Mouse (Mus musculus) midbrain, embryonic 16.5 days (tissue): Measurements from ENCODE around the gene Foxp1. TPM values are rescaled to one million over a fixed set of nuclear protein-coding genes. Genes with fewer than 3 reads are reported as not detected.

Experiments used
- ATAC-seq: fragments of 200-750 bp; cut with Nextera tagmentation; 2 replicates; pipeline ENCODE4 v1.8.0; 2017; ENCODE audit warnings: moderate TSS enrichment
- H3K27ac ChIP-seq: fragments of 300-500 bp; sonication (generic); 2 replicates; pipeline ENCODE4 v1.5.1; 2014; ENCODE audit warnings: mild to moderate bottlenecking, low read length, mixed read lengths
- H3K27me3 ChIP-seq: fragments of 300-500 bp; sonication (generic); 2 replicates; pipeline ENCODE4 v1.6.1; 2014; ENCODE audit warnings: low read depth, low read length, mixed read lengths; ENCODE audit not compliant: control insufficient read depth, insufficient read depth
- H3K36me3 ChIP-seq: fragments of 300-500 bp; sonication (generic); 2 replicates; pipeline ENCODE4 v1.6.1; 2014; ENCODE audit warnings: mild to moderate bottlenecking, low read length, moderate library complexity, mixed read lengths; ENCODE audit not compliant: control insufficient read depth, insufficient read depth
- H3K4me1 ChIP-seq: fragments of 300-500 bp; sonication (generic); 2 replicates; pipeline ENCODE4 v1.6.1; 2014; ENCODE audit warnings: mild to moderate bottlenecking, low read length, mixed read lengths; ENCODE audit not compliant: control insufficient read depth, insufficient read depth
- H3K4me2 ChIP-seq: fragments of 300-500 bp; sonication (generic); 2 replicates; pipeline ENCODE4 v1.6.1; 2014; ENCODE audit warnings: mild to moderate bottlenecking, low read length, mixed read lengths
- H3K4me3 ChIP-seq: fragments of 300-500 bp; sonication (generic); 2 replicates; pipeline ENCODE4 v1.5.1; 2014; ENCODE audit warnings: low read depth, mild to moderate bottlenecking, low read length, moderate library complexity, mixed read lengths
- H3K9ac ChIP-seq: fragments of 300-500 bp; sonication (generic); 2 replicates; pipeline ENCODE4 v1.6.1; 2014; ENCODE audit warnings: low read depth, low read length, mixed read lengths
- H3K9me3 ChIP-seq: fragments of 300-500 bp; sonication (generic); replicated peaks from 2 replicates; pipeline ENCODE4 v1.6.1; 2014; ENCODE audit warnings: mild to moderate bottlenecking, low read length, mixed read lengths; ENCODE audit not compliant: control insufficient read depth, poor library complexity, severe bottlenecking
- WGBS: fragments of 180-500 bp; shearing (Covaris S2); extraction: QIAGEN DNeasy Blood & Tissue Kit; methylation state at CpG from one replicate; pipeline ENCODE4 v1.1.7; 2014; 5-methylcytosine and 5-hydroxymethylcytosine counted together
- polyA plus RNA-seq: library from polyadenylated mRNA; unstranded; fragments of >200 nt; fragmentation: Nextera tagmentation; extraction: Ambion mirVana; gene quantifications from 2 replicates; pipeline ENCODE4 v1.2.1, GENCODE M21; 2015

Gene Foxp1
- polyA plus RNA-seq, 1 experiment from 2014 or later: 79.8 TPM

DNA sequence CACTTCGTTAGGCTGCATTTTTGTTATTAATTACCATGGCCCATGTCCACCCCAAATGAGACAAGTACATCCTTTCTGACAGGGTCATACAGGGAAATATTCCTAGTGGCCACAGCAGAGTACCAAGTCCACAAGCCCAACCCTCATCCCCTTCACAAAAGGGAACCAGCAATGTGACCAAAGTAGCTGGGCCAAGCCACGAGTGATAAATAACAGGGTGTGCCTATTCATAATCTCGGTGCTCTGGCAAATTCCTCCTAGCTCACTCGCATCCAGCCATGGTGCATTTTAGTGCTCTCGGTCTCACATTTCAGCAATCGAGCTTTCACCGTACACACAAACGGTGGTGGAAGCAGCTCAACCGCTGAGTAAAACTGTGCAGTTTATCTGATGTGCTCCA, 119.6 kb downstream of the Foxp1 start:
- no peak for ATAC-seq
- Histone ChIP-seq H3K4me3 (no peak overlapping the region), H3K9ac (no peak overlapping the region), H3K27ac (no peak overlapping the region), H3K4me2 (no peak overlapping the region), H3K4me1 (peaks cover 3% of the 10 kb centered on the region), H3K27me3 (no peaks in the 10 kb centered on the region), H3K36me3 (no peaks in the 10 kb centered on the region), H3K9me3 (no peaks in the 10 kb centered on the region)
- WGBS: 81% methylated on average over 9 of the region's 9 CpGs

- Histone ChIP-seq H3K4me3 (no peak overlapping the region), H3K27ac (no peak overlapping the region), H3K9me3 (no peaks in the 10 kb centered on the region), H3K4me1 (peaks cover 3% of the 10 kb centered on the region), H3K9ac (no peak overlapping the region), H3K4me2 (no peak overlapping the region), H3K27me3 (no peaks in the 10 kb centered on the region), H3K36me3 (no peaks in the 10 kb centered on the region)
- 71% methylated on average over 3 of the region's 3 CpGs for WGBS
- no peak for ATAC-seq
These were observed 120.2 kb downstream of the Foxp1 start for GRCm38 (mm10) chr6:99402370-99402769.

GRCm38 (mm10) chr6:99401801-99402200, 120.7 kb downstream of the Foxp1 start:
- 79% methylated on average over 6 of the region's 6 CpGs for WGBS
- no peaks in the 10 kb centered on the region for H3K36me3 ChIP-seq
- no peak overlapping the region for H3K9ac ChIP-seq
- no peak for ATAC-seq
- H3K27me3 ChIP-seq: no peaks in the 10 kb centered on the region
- no peak overlapping the region for H3K27ac ChIP-seq
- no peak overlapping the region for H3K4me2 ChIP-seq
- peaks cover 3% of the 10 kb centered on the region for H3K4me1 ChIP-seq
- no peak overlapping the region for H3K4me3 ChIP-seq
- no peaks in the 10 kb centered on the region for H3K9me3 ChIP-seq

GRCm38 (mm10) chr6:99401211-99401610, 121.3 kb downstream of the Foxp1 start:
- ATAC-seq: no peak
- peaks cover 3% of the 10 kb centered on the region for H3K4me1 ChIP-seq
- no peaks in the 10 kb centered on the region for H3K9me3 ChIP-seq
- no peak overlapping the region for H3K9ac ChIP-seq
- 46% methylated on average over 2 of the region's 2 CpGs for WGBS
- H3K4me3 ChIP-seq: no peak overlapping the region
- H3K27ac ChIP-seq: no peak overlapping the region
- H3K36me3 ChIP-seq: no peaks in the 10 kb centered on the region
- H3K27me3 ChIP-seq: no peaks in the 10 kb centered on the region
- no peak overlapping the region for H3K4me2 ChIP-seq

DNA sequence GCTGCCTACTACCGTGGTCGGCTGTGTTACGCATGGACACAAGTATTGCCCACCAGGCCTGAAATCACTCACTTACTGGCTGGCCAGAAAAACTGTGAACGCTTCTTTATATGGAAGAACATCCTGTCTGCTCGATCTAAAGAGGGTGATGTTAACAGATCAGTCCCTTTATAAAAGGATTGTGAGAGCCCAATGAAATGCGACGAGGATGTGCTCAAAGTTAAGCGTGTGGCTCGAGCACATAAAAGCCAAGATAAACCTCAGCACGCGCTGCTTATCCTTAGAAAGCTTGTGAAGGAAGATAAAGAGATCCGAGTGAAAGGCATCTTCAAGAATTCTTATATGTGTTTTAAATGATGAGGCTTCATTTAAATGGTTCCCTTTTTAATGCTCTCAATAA, 126.8 kb downstream of the Foxp1 start:
- WGBS: 26% methylated on average over 12 of the region's 12 CpGs
- no peaks in the 10 kb centered on the region for H3K9me3 ChIP-seq
- no peaks in the 10 kb centered on the region for H3K27me3 ChIP-seq
- H3K36me3 ChIP-seq: no peaks in the 10 kb centered on the region
- peaks cover 4% of the 10 kb centered on the region; the same call in 1 of the 2 replicates for H3K4me1 ChIP-seq
- H3K27ac ChIP-seq: no peak overlapping the region
- no peak overlapping the region for H3K4me3 ChIP-seq
- H3K9ac ChIP-seq: no peak overlapping the region
- ATAC-seq: no peak
- H3K4me2 ChIP-seq: no peak overlapping the region

- WGBS: 62% methylated on average over 5 of the region's 5 CpGs
- H3K36me3 ChIP-seq: no peaks in the 10 kb centered on the region
- no peak overlapping the region for H3K4me3 ChIP-seq
- no peaks in the 10 kb centered on the region for H3K9me3 ChIP-seq
- H3K4me1 ChIP-seq: peaks cover 4% of the 10 kb centered on the region; the same call in 1 of the 2 replicates
- no peaks in the 10 kb centered on the region for H3K27me3 ChIP-seq
- no peak overlapping the region for H3K4me2 ChIP-seq
- H3K27ac ChIP-seq: no peak overlapping the region
- no peak for ATAC-seq
- no peak overlapping the region for H3K9ac ChIP-seq
These were observed 127.7 kb downstream of the Foxp1 start for GRCm38 (mm10) chr6:99394801-99395200.

GRCm38 (mm10) chr6:99392484-99392883, 130.0 kb downstream of the Foxp1 start:
- no peaks in the 10 kb centered on the region for H3K27me3 ChIP-seq
- ATAC-seq: no peak
- peaks cover 6% of the 10 kb centered on the region for H3K4me1 ChIP-seq
- H3K4me2 ChIP-seq: no peak overlapping the region
- no peaks in the 10 kb centered on the region for H3K9me3 ChIP-seq
- no peak overlapping the region for H3K27ac ChIP-seq
- no peaks in the 10 kb centered on the region for H3K36me3 ChIP-seq
- H3K9ac ChIP-seq: no peak overlapping the region
- 94% methylated on average over 6 of the region's 6 CpGs for WGBS
- H3K4me3 ChIP-seq: no peak overlapping the region

DNA sequence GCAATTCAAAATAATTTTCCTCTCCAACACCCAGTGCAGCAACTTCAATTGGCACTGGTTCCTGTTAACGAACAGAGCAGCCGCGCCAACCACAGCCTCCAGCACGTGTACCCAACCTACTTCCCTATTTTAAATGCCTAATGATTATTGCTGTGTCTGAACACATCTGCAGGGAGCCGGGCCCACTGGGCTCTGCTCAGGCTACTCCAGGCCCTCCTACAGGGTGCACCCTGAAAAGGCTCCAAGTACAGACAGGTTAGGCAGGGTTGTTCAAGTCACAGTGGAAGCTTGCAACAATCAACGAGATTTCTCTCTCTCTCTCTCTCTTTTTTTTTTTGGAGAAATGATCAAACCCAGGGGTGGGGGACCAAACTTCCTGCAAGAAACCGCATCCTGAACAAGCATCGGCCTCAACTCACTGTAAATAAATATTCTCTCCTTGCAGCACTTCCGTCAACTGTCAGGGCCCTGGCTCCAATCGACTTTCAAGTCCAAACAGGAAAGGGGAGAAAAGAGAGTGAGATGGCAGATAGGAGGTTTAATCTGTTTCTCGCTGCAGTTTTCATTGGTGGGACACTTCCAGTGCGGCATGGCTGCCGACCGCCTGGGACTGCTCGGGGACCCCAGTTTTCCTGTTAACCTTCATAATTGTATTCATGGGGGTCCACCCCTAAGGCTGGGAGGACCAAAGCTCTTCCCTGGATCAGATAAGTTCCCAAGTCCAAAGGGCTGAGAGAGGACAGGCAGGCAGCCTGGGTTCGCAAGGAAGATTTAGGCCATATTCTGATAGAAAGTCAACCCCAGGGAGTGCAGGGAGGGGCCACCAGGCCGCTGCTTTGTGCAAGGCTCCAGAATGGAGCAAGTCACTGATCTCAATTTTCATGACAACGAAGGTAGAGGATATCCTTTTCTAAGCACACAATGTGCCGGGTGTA, 133.5 kb downstream of the Foxp1 start:
- peaks cover 2% of the 10 kb centered on the region; the same call in 1 of the 2 replicates for H3K4me1 ChIP-seq
- no peak overlapping the region for H3K27ac ChIP-seq
- no peaks in the 10 kb centered on the region for H3K36me3 ChIP-seq
- no peak overlapping the region for H3K9ac ChIP-seq
- no peak for ATAC-seq
- no peaks in the 10 kb centered on the region for H3K27me3 ChIP-seq
- WGBS: 75% methylated on average over 19 of the region's 19 CpGs
- H3K9me3 ChIP-seq: no peaks in the 10 kb centered on the region
- no peak overlapping the region for H3K4me2 ChIP-seq
- H3K4me3 ChIP-seq: no peak overlapping the region

DNA sequence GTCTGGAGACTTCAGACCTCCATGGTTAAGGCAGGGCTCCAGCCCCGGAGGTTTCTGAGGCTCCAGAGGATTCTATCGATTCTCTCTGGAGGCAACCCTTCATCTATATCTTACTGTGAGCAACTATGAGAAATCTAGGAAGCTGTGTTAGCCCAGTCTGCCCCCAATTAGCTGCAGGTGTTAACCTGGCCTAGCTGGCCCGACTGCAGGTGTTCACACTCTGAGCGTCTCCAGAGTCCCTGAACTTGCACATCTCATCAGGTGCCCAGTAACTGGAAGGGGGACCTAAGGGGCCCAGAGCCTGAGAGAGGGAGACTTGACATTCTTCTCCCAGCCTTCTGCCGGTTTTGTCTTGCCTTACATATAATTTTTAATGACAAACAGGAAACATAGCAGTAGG, 134.5 kb downstream of the Foxp1 start:
- WGBS: 91% methylated on average over 5 of the region's 5 CpGs
- Histone ChIP-seq H3K27ac (no peak overlapping the region), H3K4me3 (no peak overlapping the region), H3K4me1 (peaks cover 2% of the 10 kb centered on the region; the same call in 1 of the 2 replicates), H3K4me2 (no peak overlapping the region), H3K9ac (no peak overlapping the region), H3K36me3 (no peaks in the 10 kb centered on the region), H3K9me3 (no peaks in the 10 kb centered on the region), H3K27me3 (no peaks in the 10 kb centered on the region)
- ATAC-seq: no peak
